In the genomic region with DNA sequence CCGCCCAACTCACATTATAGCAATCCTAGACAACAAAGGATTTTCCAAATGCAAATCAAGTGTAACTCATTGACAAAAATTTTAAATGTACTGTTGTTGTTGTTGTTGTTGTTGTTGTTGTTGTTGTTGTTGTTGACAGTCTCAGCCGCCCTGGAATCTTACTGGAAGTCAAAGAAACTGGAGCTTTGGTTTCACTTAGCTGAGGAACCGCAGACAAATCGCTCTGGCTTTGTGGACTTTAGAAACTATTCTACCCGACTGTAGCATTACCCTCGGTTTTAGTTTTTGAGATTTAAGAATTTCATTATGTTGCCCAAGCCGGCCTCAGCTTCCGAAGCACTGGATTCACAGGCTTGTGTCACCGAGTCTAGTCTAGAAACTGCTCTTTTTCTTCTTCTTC, we compare ENCODE assay signal across 9 mouse cellular contexts. TPM values are rescaled to one million over a fixed set of nuclear protein-coding genes. Genes with fewer than 3 reads are reported as not detected.
DNase-seq lines count a peak whose midpoint lies in the region; ATAC-seq lines count a peak whose summit lies in the region.
"Had no signal": no experiment of that assay in that cellular context is flagged by ENCODE, and none has a peak within 500 bp of the region (broad histone marks: within the 10 kb centered on the region; RNA-seq: fewer than 3 reads in every experiment).

No protein-coding gene starts in this region.

- no peaks in the 10 kb centered on the region for H3K9me3 ChIP-seq in forebrain, embryonic 14.5 days (replicated peaks; ENCODE audit: control insufficient read depth, low read length)
- no peaks in the 10 kb centered on the region for H3K9me3 ChIP-seq in limb, embryonic 13.5 days
- H3K9me3 ChIP-seq in stomach, embryonic 15.5 days: no peaks in the 10 kb centered on the region

- under 1% methylated on average over 9 of the region's 9 CpGs for WGBS in forebrain, embryonic 14.5 days
- WGBS in limb, embryonic 13.5 days: 1% methylated on average over 9 of the region's 9 CpGs
- WGBS in stomach, embryonic 15.5 days: 1% methylated on average over 9 of the region's 9 CpGs

- ATAC-seq in forebrain, embryonic 14.5 days: no peak
- 0 out of 2 replicates have a peak, but pooled peaks have one; percentile 16 for ATAC-seq in limb, embryonic 13.5 days (ENCODE audit: low FRiP score, low read depth)
- no peak for ATAC-seq in stomach, embryonic 15.5 days (ENCODE audit: insufficient read depth, low FRiP score, low read depth)

- peak overlapping the region; percentile 65 for H3K4me3 ChIP-seq in forebrain, embryonic 14.5 days (ENCODE audit: low read depth, low read length)
- H3K4me3 ChIP-seq in limb, embryonic 13.5 days: peak overlapping the region; percentile 68
- H3K4me3 ChIP-seq in stomach, embryonic 15.5 days (replicated peaks): peak overlapping the region; percentile 67

- H3K4me1 ChIP-seq in forebrain, embryonic 14.5 days (ENCODE audit: control insufficient read depth, insufficient read depth, low read length): no peaks in the 10 kb centered on the region
- no peaks in the 10 kb centered on the region for H3K4me1 ChIP-seq in limb, embryonic 13.5 days
- no peaks in the 10 kb centered on the region; the same call in 1 of the 2 replicates for H3K4me1 ChIP-seq in stomach, embryonic 15.5 days

- no peaks in the 10 kb centered on the region for H3K36me3 ChIP-seq in forebrain, embryonic 14.5 days (ENCODE audit: control insufficient read depth, insufficient read depth, low read length)
- no peaks in the 10 kb centered on the region for H3K36me3 ChIP-seq in limb, embryonic 13.5 days
- no peaks in the 10 kb centered on the region for H3K36me3 ChIP-seq in stomach, embryonic 15.5 days

- DNase-seq in adrenal gland, postnatal 14 days: peak; percentile 20
- no peak for DNase-seq in adrenal gland, adult 18-20 months (ENCODE audit: low spot score in 2 of 2)
- DNase-seq in 3T3-L1 (ENCODE audit: low read depth, low spot score): peak; percentile 58
- DNase-seq in forebrain, embryonic 14.5 days (ENCODE audit: low spot score): no peak
- no peak for DNase-seq in cerebellum, adult 11-12 months
- no peak for DNase-seq in adrenal gland, adult (ENCODE audit: inconsistent age in 2 of 2, low spot score in 1 of 2)

- H3K4me2 ChIP-seq in forebrain, embryonic 14.5 days (ENCODE audit: low read length): peak overlapping the region; percentile 59
- H3K4me2 ChIP-seq in limb, embryonic 13.5 days (replicated peaks): peak overlapping the region; percentile 62
- peak overlapping the region; percentile 60 for H3K4me2 ChIP-seq in stomach, embryonic 15.5 days

- H3K27ac ChIP-seq in forebrain, embryonic 14.5 days (ENCODE audit: low read depth, low read length): peak overlapping the region; percentile 75
- H3K27ac ChIP-seq in limb, embryonic 13.5 days: peak overlapping the region; percentile 89
- peak overlapping the region; percentile 92 for H3K27ac ChIP-seq in stomach, embryonic 15.5 days

- peak overlapping the region; percentile 72 for H3K9ac ChIP-seq in forebrain, embryonic 14.5 days (ENCODE audit: low read length)
- H3K9ac ChIP-seq in limb, embryonic 13.5 days: peak overlapping the region; percentile 78
- peak overlapping the region; percentile 44; the same call in 1 of the 2 replicates for H3K9ac ChIP-seq in stomach, embryonic 15.5 days

- H3K27me3 ChIP-seq in forebrain, embryonic 14.5 days (replicated peaks; ENCODE audit: control insufficient read depth, insufficient read depth, low read length): no peaks in the 10 kb centered on the region
- no peaks in the 10 kb centered on the region; the same call in none of the 2 replicates for H3K27me3 ChIP-seq in limb, embryonic 13.5 days
- H3K27me3 ChIP-seq in stomach, embryonic 15.5 days (replicated peaks): no peaks in the 10 kb centered on the region

RNA-seq across cellular contexts. Expression of a gene that starts 11.8 kb away (rescaled TPM):
- 0.19 TPM in 1 of 2 replicates, not detected in the other for total RNA-seq in adrenal gland, postnatal 14 days (2021)
- total RNA-seq in adrenal gland, adult 18-20 months (2021): under 1 TPM in 1 of 2 experiments, not detected in 1; 0.10 TPM
- polyA plus RNA-seq in forebrain, embryonic 14.5 days (2014; fragmentation: Nextera tagmentation; extraction: Ambion mirVana): 0.22 TPM in 1 of 2 replicates, not detected in the other
- polyA plus RNA-seq in limb, embryonic 13.5 days (2015; fragmentation: Nextera tagmentation; extraction: Ambion mirVana): 0.19 and 0.45 TPM in 2 replicates
- polyA plus RNA-seq in stomach, embryonic 15.5 days (2015; fragmentation: Nextera tagmentation; extraction: Ambion mirVana): 0.09 and 0.22 TPM in 2 replicates
- total RNA-seq: heart, adult 18-20 months had no signal

RNA-seq across cellular contexts. Expression of a gene that starts 30.3 kb away (rescaled TPM):
- total RNA-seq in adrenal gland, postnatal 14 days (2021): 5.9 and 6.3 TPM in 2 replicates
- total RNA-seq in adrenal gland, adult 18-20 months (2021): 1 to 10 TPM; 7.9 to 8.4 TPM
- polyA plus RNA-seq in forebrain, embryonic 14.5 days (2014; fragmentation: Nextera tagmentation; extraction: Ambion mirVana): 12.9 and 13.8 TPM in 2 replicates
- 13.4 and 14.8 TPM in 2 replicates for polyA plus RNA-seq in limb, embryonic 13.5 days (2015; fragmentation: Nextera tagmentation; extraction: Ambion mirVana)
- polyA plus RNA-seq in stomach, embryonic 15.5 days (2015; fragmentation: Nextera tagmentation; extraction: Ambion mirVana): 10.7 and 11.9 TPM in 2 replicates

RNA-seq across cellular contexts. Expression of a gene that starts 34.7 kb away (rescaled TPM):
- total RNA-seq in adrenal gland, postnatal 14 days (2021): not detected in 2 replicates
- not detected for total RNA-seq in adrenal gland, adult 18-20 months (2021)
- polyA plus RNA-seq in forebrain, embryonic 14.5 days (2014; fragmentation: Nextera tagmentation; extraction: Ambion mirVana): 0.10 TPM in 1 of 2 replicates, not detected in the other
- 1.4 and 1.5 TPM in 2 replicates for polyA plus RNA-seq in limb, embryonic 13.5 days (2015; fragmentation: Nextera tagmentation; extraction: Ambion mirVana)
- polyA plus RNA-seq in stomach, embryonic 15.5 days (2015; fragmentation: Nextera tagmentation; extraction: Ambion mirVana): 0.08 and 0.15 TPM in 2 replicates
- total RNA-seq: heart, adult 18-20 months had no signal

Comparison
In these comparisons a context has a peak if more than half of its experiments do, and no peak if none do; other contexts are left out.
1. DNase-seq: peak in adrenal gland, postnatal 14 days (single experiment) and 3T3-L1 (single experiment); none in adrenal gland, adult 18-20 months (0 of 2), forebrain, embryonic 14.5 days (single experiment), cerebellum, adult 11-12 months (single experiment) and adrenal gland, adult (0 of 2).
2. Peak in every context shown above with its lines, with median percentiles within 50 percentile points of each other: H3K27ac ChIP-seq, H3K4me2 ChIP-seq, H3K4me3 ChIP-seq and H3K9ac ChIP-seq.